Mouse (Mus musculus): ENCODE results near the gene Sstr4. TPM values are rescaled to one million over a fixed set of nuclear protein-coding genes. Genes with fewer than 3 reads are reported as not detected.

Gene Sstr4
- polyA plus RNA-seq, 1 experiment from 2014 or later = 2.5 TPM

GRCm38 (mm10) chr2:148398901-148399685 lies 3.9 kb downstream of the Sstr4 start:
- Histone ChIP-seq H3K9me3 (no peaks in the 10 kb centered on the region), H3K4me2 (replicated peaks) (no peak overlapping the region), H3K9ac (no peak overlapping the region), H3K4me3 (no peak overlapping the region), H3K27ac (no peak overlapping the region), H3K36me3 (no peaks in the 10 kb centered on the region), H3K4me1 (peaks cover 26% of the 10 kb centered on the region), H3K27me3 (peaks cover 53% of the 10 kb centered on the region)
- no peak for ATAC-seq (ENCODE audit: low FRiP score, low read depth)
- WGBS = 88% methylated on average over 5 of the region's 5 CpGs

- Histone ChIP-seq H3K4me2 (replicated peaks) (no peak overlapping the region), H3K36me3 (no peaks in the 10 kb centered on the region)
- 92% methylated on average over 1 of the region's 1 CpGs for WGBS
Measured at GRCm38 (mm10) chr2:148402227-148402626, 7.1 kb downstream of the Sstr4 start.

GRCm38 (mm10) chr2:148404906-148405305 lies 9.8 kb downstream of the Sstr4 start:
- no peaks in the 10 kb centered on the region for H3K9me3 ChIP-seq
- H3K4me3 ChIP-seq = no peak overlapping the region
- H3K4me2 ChIP-seq (replicated peaks) = peak overlapping the region; percentile 19
- no peak for ATAC-seq (ENCODE audit: low FRiP score, low read depth)
- H3K4me1 ChIP-seq = peaks cover 28% of the 10 kb centered on the region
- peaks cover 64% of the 10 kb centered on the region for H3K27me3 ChIP-seq
- no peaks in the 10 kb centered on the region for H3K36me3 ChIP-seq
- WGBS = 68% methylated on average over 5 of the region's 5 CpGs
- H3K27ac ChIP-seq = no peak overlapping the region
- H3K9ac ChIP-seq = no peak overlapping the region

More at GRCm38 (mm10) chr2:148402227-148402626, 7.1 kb downstream of the Sstr4 start:
- H3K9ac ChIP-seq = no peak overlapping the region
- ATAC-seq (ENCODE audit: low FRiP score, low read depth) = no peak
- no peaks in the 10 kb centered on the region for H3K9me3 ChIP-seq
- no peak overlapping the region for H3K4me3 ChIP-seq
- H3K27me3 ChIP-seq = peaks cover 53% of the 10 kb centered on the region
- H3K4me1 ChIP-seq = peaks cover 20% of the 10 kb centered on the region
- H3K27ac ChIP-seq = no peak overlapping the region

DNA sequence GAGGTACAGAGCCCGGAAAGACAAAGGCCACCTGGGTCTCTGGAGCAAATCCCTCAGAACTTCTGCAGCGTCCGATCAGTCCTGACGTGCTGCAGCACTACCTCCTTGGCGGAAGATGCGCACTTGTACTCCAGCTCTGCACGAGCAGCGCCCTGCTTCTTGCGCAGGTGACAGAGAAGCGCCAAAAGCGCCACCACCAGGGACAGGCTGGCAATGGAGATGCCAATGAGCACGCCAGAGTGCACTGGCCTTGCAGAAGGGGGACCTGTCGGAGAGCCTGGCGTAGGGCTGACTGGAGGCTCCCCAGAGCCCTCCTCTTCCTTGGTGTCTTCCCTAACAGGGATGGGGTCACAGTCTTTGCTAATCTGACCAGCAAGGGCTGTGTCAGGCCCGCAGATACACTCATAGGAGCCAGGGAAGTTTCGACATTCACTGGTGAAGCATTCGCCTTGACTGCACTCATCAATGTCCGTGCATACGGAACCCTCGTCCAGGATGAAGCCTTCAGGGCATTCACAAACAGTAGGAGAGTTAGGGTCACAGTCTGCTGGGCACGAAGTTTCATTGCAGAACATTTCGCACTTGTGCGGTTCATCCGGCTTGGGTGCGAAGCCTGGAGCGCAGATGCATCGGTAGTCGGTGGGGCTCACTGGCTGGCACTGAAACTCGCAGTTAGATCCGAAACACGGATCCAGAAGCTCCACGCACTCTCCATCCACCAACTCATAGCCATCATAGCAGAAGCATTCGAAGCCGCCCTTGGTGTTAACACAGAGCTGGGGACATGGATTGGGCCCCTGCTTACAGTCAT lies 11.2 kb downstream of the Sstr4 start:
- WGBS = 15% methylated on average over 34 of the region's 34 CpGs
- H3K9ac ChIP-seq = peak overlapping the region; percentile 58
- no peaks in the 10 kb centered on the region for H3K36me3 ChIP-seq
- H3K27me3 ChIP-seq = peaks cover 59% of the 10 kb centered on the region
- H3K4me1 ChIP-seq = peaks cover 28% of the 10 kb centered on the region
- no peak for ATAC-seq (ENCODE audit: low FRiP score, low read depth)
- peak overlapping the region; percentile 44 for H3K4me3 ChIP-seq
- H3K4me2 ChIP-seq (replicated peaks) = peak overlapping the region; percentile 80
- no peaks in the 10 kb centered on the region for H3K9me3 ChIP-seq
- H3K27ac ChIP-seq = no peak overlapping the region

- H3K9me3 ChIP-seq = no peaks in the 10 kb centered on the region
- H3K27me3 ChIP-seq = peaks cover 59% of the 10 kb centered on the region
- H3K36me3 ChIP-seq = no peaks in the 10 kb centered on the region
- H3K27ac ChIP-seq = no peak overlapping the region
- peak overlapping the region; percentile 80 for H3K4me2 ChIP-seq (replicated peaks)
- H3K4me3 ChIP-seq = peak overlapping the region; percentile 44
- 4% methylated on average over 55 of the region's 55 CpGs for WGBS
- peak overlapping the region; percentile 58 for H3K9ac ChIP-seq
- H3K4me1 ChIP-seq = peaks cover 28% of the 10 kb centered on the region
- ATAC-seq (ENCODE audit: low FRiP score, low read depth) = peak; percentile 30
Measured at GRCm38 (mm10) chr2:148406971-148407869, 12.1 kb downstream of the Sstr4 start.

DNA sequence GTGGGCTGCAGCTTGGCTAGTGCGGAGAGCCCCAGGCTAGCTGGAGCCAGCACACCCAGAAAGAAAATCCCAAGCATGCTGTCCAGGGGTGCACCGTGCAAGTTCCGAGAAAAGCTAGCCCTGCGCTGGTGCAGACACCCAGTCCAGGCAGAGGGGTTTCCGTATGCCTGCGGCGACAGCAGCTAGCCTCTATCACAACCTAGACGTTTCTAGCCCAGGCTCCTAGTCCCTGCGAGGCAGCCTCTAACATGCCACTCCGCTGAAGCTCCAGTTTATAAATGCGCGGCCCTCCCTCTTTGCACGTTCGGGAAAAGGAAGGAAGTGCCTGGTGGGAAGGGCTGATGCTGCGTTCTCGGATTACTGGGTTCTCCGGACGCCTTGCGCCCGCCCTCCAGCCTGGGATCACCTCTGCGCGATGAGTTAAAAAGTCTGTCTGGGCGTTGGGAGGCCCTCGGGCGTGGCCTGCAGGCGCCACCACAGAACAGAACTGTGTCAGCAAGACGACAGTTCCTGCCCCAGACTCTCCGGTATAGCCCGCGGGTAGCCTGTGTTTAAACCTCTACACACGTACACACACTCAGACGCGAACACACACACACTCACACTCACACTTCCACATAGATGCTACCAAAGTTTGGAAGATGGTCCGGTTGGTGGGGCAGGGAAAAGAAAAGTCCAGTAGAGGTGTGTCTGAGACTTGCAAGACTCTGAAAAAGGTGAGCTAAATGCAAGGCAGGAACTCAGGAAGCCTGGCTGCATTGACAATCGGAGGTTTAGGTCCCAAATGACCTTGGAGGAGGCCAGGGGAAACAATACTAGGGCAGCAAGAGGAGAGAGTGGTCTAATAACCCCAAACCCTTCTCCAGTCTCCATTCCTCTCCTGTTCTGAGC lies 13.0 kb downstream of the Sstr4 start, which contains the start of gene Thbd:
Gene Thbd (minus strand): TSS at position 319 of the 891 bp plus-strand sequence.
- Histone ChIP-seq H3K9ac (peak within 1 kb of the TSS; percentile 58), H3K9me3 (no peaks in the 10 kb centered on the region), H3K4me2 (replicated peaks) (peak within 1 kb of the TSS; percentile 80), H3K4me3 (peak within 1 kb of the TSS; percentile 44), H3K27me3 (peaks cover 56% of the 10 kb centered on the region), H3K27ac (no peak within 1 kb of the TSS), H3K4me1 (peaks cover 28% of the 10 kb centered on the region), H3K36me3 (no peaks in the 10 kb centered on the region)
- peak; percentile 63 for ATAC-seq (ENCODE audit: low FRiP score, low read depth)
- 2% methylated on average over 35 of the region's 35 CpGs for WGBS

DNA sequence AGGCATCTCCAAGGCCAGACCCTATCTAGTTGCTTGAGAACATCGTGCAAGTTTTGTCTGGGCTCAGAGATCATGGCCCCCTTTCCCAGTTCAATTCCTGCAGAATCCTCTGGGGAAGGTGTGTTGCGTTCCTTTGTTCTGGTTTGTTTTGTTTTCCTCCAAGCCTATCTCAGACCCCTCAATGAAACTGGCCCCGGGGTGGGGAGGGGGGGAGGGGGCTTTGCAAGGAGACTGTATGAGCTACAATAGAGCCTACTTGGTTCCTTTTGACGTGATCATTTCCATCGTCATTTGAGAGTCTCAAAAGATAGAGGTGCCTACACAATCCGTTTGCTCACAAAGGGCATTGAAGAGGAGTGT lies 13.6 kb downstream of the Sstr4 start:
- Histone ChIP-seq H3K36me3 (no peaks in the 10 kb centered on the region), H3K4me1 (peaks cover 28% of the 10 kb centered on the region), H3K9ac (no peak overlapping the region), H3K27me3 (peaks cover 56% of the 10 kb centered on the region), H3K9me3 (no peaks in the 10 kb centered on the region), H3K4me2 (replicated peaks) (peak overlapping the region; percentile 80), H3K27ac (no peak overlapping the region), H3K4me3 (no peak overlapping the region)
- WGBS = 21% methylated on average over 6 of the region's 6 CpGs
- peak; percentile 4; the same call in 1 of the 2 replicates for ATAC-seq (ENCODE audit: low FRiP score, low read depth)

DNA sequence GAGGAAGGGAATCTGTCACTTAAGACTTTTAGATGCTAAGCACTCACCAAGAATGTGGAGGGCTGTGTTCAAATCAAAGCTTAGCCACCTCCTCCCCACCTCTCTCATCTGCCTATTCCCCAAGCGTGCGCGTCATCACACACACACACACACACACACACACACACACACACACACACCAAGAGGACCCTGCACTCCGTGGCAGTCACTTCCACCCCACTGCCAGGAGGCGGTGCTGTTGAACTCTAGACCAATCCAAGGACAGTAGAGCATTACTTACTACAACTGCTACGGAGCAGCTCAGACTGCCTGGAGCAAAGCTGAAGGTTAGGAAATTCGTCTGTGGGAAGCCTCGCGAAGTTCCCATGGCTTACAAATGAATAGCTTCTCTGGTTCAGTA lies 14.0 kb downstream of the Sstr4 start:
- Histone ChIP-seq H3K27me3 (peaks cover 53% of the 10 kb centered on the region), H3K9me3 (no peaks in the 10 kb centered on the region)

GRCm38 (mm10) chr2:148409821-148410220 lies 14.7 kb downstream of the Sstr4 start:
- WGBS = 81% methylated on average over 1 of the region's 1 CpGs
- Histone ChIP-seq H3K4me3 (no peak overlapping the region), H3K36me3 (no peaks in the 10 kb centered on the region), H3K27ac (no peak overlapping the region), H3K4me1 (peaks cover 28% of the 10 kb centered on the region), H3K4me2 (replicated peaks) (no peak overlapping the region), H3K9ac (no peak overlapping the region), H3K9me3 (no peaks in the 10 kb centered on the region), H3K27me3 (peaks cover 48% of the 10 kb centered on the region)
- ATAC-seq (ENCODE audit: low FRiP score, low read depth) = no peak

More for the DNA sequence above, 14.0 kb downstream of the Sstr4 start:
- Histone ChIP-seq H3K4me1 (peaks cover 28% of the 10 kb centered on the region), H3K4me2 (replicated peaks) (no peak overlapping the region), H3K4me3 (no peak overlapping the region), H3K27ac (no peak overlapping the region), H3K36me3 (no peaks in the 10 kb centered on the region), H3K9ac (no peak overlapping the region)
- 20% methylated on average over 9 of the region's 9 CpGs for WGBS
- peak; percentile 83; the same call in 1 of the 2 replicates for ATAC-seq (ENCODE audit: low FRiP score, low read depth)

- ATAC-seq (ENCODE audit: low FRiP score, low read depth) = no peak
- H3K36me3 ChIP-seq = no peaks in the 10 kb centered on the region
- H3K27me3 ChIP-seq = no peaks in the 10 kb centered on the region
- 70% methylated on average over 3 of the region's 3 CpGs for WGBS
- no peak overlapping the region for H3K4me2 ChIP-seq (replicated peaks)
- peaks cover 6% of the 10 kb centered on the region; the same call in 1 of the 2 replicates for H3K4me1 ChIP-seq
- no peaks in the 10 kb centered on the region for H3K9me3 ChIP-seq
- no peak overlapping the region for H3K4me3 ChIP-seq
- H3K9ac ChIP-seq = no peak overlapping the region
- no peak overlapping the region for H3K27ac ChIP-seq
Measured at GRCm38 (mm10) chr2:148419151-148419550, 24.0 kb downstream of the Sstr4 start.

DNA sequence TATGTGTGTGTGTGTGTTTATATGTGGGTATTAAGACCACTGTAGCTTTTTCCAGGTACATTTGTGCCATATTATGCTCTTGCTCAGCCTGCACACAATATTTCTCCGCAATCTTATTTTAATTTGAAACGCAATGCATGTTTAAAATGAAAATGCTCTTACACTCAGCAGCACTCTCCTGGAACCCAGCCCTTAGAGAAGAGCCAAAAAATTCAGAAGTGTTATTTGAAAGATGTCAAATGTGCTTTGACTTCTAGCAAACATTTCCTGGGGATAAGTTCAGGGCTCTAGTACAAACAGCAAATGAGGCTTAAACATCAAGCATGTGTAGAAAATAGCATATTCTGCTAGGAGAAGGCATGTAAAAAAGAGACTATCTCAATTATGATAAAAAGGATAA lies 24.6 kb downstream of the Sstr4 start:
- Histone ChIP-seq H3K27me3 (no peaks in the 10 kb centered on the region), H3K4me2 (replicated peaks) (no peak overlapping the region), H3K4me1 (peaks cover 6% of the 10 kb centered on the region; the same call in 1 of the 2 replicates), H3K9ac (no peak overlapping the region), H3K9me3 (no peaks in the 10 kb centered on the region), H3K36me3 (no peaks in the 10 kb centered on the region), H3K27ac (no peak overlapping the region), H3K4me3 (no peak overlapping the region)
- 74% methylated on average over 2 of the region's 2 CpGs for WGBS
- ATAC-seq (ENCODE audit: low FRiP score, low read depth) = no peak
